Mouse (Mus musculus): ENCODE measurements around the gene Nppb. TPM values are rescaled to one million over a fixed set of nuclear protein-coding genes. Genes with fewer than 3 reads are reported as not detected.

Nppb gene
- polyA plus RNA-seq, 1 experiment, result 2.3 TPM

DNA sequence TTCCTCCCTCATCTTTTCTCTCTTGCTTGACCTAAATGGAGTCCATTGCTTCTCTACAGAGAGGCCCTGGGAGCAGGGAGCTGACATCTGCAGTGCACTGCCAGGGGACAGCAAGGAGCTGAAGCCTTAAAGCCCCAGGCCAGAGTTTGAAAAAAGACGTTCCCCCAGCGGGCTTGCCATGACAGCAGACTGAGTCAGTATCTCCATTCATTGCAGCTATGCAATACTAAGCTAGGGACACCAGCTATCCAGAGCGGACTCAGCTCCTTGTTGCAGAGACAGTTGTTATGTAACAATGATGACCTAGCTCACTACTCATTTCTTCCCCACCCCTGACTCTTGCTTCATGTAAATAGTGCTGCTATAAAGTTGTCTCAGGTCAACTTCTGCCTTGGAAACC, 9.7 kb downstream of the Nppb start:
- no peaks in the 10 kb centered on the region; the same call in 1 of the 2 replicates for H3K4me1 ChIP-seq (replicated peaks; ENCODE audit: control insufficient read depth, insufficient read depth, low read length)
- H3K36me3 ChIP-seq (ENCODE audit: control insufficient read depth, insufficient read depth, low read length), result no peaks in the 10 kb centered on the region

DNA sequence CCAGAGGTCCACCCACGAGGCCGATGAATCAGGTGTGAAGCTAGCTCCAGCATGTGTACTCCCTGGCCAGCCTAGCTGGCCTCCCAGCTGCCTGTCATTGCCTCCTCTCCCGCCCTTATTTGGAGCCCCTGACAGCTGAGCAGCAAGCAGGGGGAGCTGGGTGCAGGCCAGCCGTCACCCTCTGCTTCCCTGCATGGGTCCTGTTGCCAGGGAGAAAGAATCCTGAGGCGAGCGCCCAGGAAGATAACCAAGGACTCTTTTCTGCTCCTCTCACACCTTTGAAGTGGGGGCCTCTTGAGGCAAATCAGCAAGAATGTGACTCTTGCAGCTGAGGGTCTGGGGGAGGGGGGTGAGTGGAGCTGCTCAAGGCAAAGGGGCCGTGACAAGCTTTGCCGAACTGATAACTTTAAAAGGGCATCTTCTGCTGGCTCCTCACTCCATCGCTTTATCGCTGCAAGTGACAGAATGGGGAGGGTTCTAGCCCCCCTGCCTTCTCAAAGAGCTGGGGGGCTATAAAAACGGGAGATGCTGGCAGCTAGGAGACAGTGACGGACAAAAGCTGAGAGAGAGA, 14.7 kb downstream of the Nppb start, which contains the start of gene Nppa:
Gene Nppa (plus strand): TSS at position 521 of the 571 bp plus-strand sequence.
- TF ChIP-seq CTCF (IDR thresholded peaks at IDR 0.05; ENCODE audit: borderline replicate concordance, control insufficient read depth, extremely low read depth, insufficient read depth, low read length, poor library complexity) (no peak), POLR2A (IDR thresholded peaks at IDR 0.05; ENCODE audit: control insufficient read depth, extremely low read depth, insufficient read depth, low read length, poor library complexity) (no peak)
- no peaks in the 10 kb centered on the region for H3K36me3 ChIP-seq (ENCODE audit: control insufficient read depth, insufficient read depth, low read length)
- no peaks in the 10 kb centered on the region for H3K27me3 ChIP-seq (ENCODE audit: control insufficient read depth, insufficient read depth, low read length)
- no peak within 1 kb of the TSS for H3K4me3 ChIP-seq (ENCODE audit: control insufficient read depth, insufficient read depth, low read length)
- H3K4me1 ChIP-seq (replicated peaks; ENCODE audit: control insufficient read depth, insufficient read depth, low read length), result no peaks in the 10 kb centered on the region
- no peak within 1 kb of the TSS for H3K27ac ChIP-seq (ENCODE audit: control insufficient read depth, insufficient read depth, low read length)
- WGBS, result 48% methylated on average over 12 of the region's 12 CpGs
- no peak for DNase-seq

More for the DNA sequence above, 9.7 kb downstream of the Nppb start:
- Histone ChIP-seq H3K4me3 (ENCODE audit: control insufficient read depth, insufficient read depth, low read length) (no peak overlapping the region), H3K27ac (ENCODE audit: control insufficient read depth, insufficient read depth, low read length) (no peak overlapping the region), H3K27me3 (ENCODE audit: control insufficient read depth, insufficient read depth, low read length) (no peaks in the 10 kb centered on the region)
- 88% methylated on average over 3 of the region's 3 CpGs for WGBS
- TF ChIP-seq CTCF (IDR thresholded peaks at IDR 0.05; ENCODE audit: borderline replicate concordance, control insufficient read depth, extremely low read depth, insufficient read depth, low read length, poor library complexity), result no peak
- TF ChIP-seq POLR2A (IDR thresholded peaks at IDR 0.05; ENCODE audit: control insufficient read depth, extremely low read depth, insufficient read depth, low read length, poor library complexity), result no peak
- DNase-seq, result no peak

DNA sequence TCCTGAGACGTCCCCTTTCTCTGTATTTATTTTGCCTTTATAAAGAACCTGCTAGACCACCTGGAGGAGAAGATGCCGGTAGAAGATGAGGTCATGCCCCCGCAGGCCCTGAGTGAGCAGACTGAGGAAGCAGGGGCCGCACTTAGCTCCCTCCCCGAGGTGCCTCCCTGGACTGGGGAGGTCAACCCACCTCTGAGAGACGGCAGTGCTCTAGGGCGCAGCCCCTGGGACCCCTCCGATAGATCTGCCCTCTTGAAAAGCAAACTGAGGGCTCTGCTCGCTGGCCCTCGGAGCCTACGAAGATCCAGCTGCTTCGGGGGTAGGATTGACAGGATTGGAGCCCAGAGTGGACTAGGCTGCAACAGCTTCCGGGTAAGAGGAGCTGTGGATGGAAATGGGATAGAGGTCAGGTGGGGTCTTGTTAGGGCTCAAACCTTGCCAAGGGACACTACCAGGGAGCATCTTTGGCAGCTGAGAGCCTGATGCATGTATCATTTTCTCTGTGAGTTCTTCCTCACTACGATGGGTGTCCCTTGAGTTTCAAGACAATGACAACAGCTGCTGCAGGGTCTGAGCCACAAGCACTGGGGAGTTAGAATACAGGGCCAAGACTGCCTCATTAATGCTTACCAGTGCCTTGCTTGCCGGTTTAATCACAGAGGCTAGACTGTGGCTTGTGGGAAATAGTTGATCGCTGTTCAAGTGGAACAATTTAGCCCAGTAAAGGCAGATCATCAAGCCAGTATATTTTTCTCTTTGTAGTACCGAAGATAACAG, 15.6 kb downstream of the Nppb start:
- no peak overlapping the region for H3K27ac ChIP-seq (ENCODE audit: control insufficient read depth, insufficient read depth, low read length)
- 91% methylated on average over 17 of the region's 17 CpGs for WGBS
- TF ChIP-seq POLR2A (IDR thresholded peaks at IDR 0.05; ENCODE audit: control insufficient read depth, extremely low read depth, insufficient read depth, low read length, poor library complexity), result no peak
- no peak for TF ChIP-seq CTCF (IDR thresholded peaks at IDR 0.05; ENCODE audit: borderline replicate concordance, control insufficient read depth, extremely low read depth, insufficient read depth, low read length, poor library complexity)
- H3K36me3 ChIP-seq (ENCODE audit: control insufficient read depth, insufficient read depth, low read length), result peaks cover 6% of the 10 kb centered on the region
- H3K27me3 ChIP-seq (ENCODE audit: control insufficient read depth, insufficient read depth, low read length), result no peaks in the 10 kb centered on the region
- H3K4me3 ChIP-seq (ENCODE audit: control insufficient read depth, insufficient read depth, low read length), result no peak overlapping the region
- no peak for DNase-seq
- no peaks in the 10 kb centered on the region for H3K4me1 ChIP-seq (replicated peaks; ENCODE audit: control insufficient read depth, insufficient read depth, low read length)

DNA sequence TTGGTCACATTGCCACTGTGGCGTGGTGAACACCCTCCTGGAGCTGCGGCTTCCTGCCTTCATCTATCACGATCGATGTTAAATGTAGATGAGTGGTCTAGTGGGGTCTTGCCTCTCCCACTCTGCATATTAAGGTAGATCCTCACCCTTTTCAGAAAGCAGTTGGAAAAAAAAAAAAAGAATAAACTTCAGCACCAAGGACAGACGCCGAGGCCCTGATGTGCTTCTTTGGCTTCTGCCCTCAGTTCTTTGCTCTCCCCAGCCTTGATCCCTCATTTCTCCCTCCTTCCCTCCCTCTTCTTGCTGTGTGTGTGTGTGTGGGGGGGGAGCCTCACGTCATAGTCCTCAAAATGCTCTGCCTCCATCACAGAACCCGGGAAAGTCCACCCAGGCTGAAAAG, 16.3 kb downstream of the Nppb start:
- Histone ChIP-seq H3K27me3 (ENCODE audit: control insufficient read depth, insufficient read depth, low read length) (no peaks in the 10 kb centered on the region), H3K36me3 (ENCODE audit: control insufficient read depth, insufficient read depth, low read length) (peaks cover 10% of the 10 kb centered on the region), H3K27ac (ENCODE audit: control insufficient read depth, insufficient read depth, low read length) (no peak overlapping the region), H3K4me1 (replicated peaks; ENCODE audit: control insufficient read depth, insufficient read depth, low read length) (no peaks in the 10 kb centered on the region), H3K4me3 (ENCODE audit: control insufficient read depth, insufficient read depth, low read length) (no peak overlapping the region)
- TF ChIP-seq POLR2A (IDR thresholded peaks at IDR 0.05; ENCODE audit: control insufficient read depth, extremely low read depth, insufficient read depth, low read length, poor library complexity) (no peak), CTCF (IDR thresholded peaks at IDR 0.05; ENCODE audit: borderline replicate concordance, control insufficient read depth, extremely low read depth, insufficient read depth, low read length, poor library complexity) (no peak)
- WGBS, result 55% methylated on average over 8 of the region's 8 CpGs
- no peak for DNase-seq

DNA sequence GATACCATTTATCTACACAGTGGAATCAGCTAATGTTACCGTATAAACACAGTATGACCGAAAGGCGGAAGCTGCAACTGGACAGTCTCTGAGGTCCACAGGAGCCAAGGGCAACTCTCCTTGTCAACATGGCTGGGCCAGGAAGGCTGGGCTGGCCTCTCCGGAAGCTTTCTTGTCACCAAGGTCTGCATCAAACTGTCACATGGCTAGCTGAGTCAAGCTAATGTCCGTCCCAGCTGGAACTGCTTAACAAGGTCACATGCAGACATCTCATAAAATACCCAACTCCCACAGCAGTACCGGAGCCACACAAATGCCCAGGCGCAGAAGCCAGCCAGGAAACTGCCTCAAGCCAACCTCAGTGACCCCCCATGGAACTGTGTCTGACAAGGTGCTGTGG, 18.8 kb downstream of the Nppb start:
- Histone ChIP-seq H3K27me3 (ENCODE audit: control insufficient read depth, insufficient read depth, low read length) (no peaks in the 10 kb centered on the region), H3K27ac (ENCODE audit: control insufficient read depth, insufficient read depth, low read length) (no peak overlapping the region), H3K36me3 (ENCODE audit: control insufficient read depth, insufficient read depth, low read length) (peaks cover 23% of the 10 kb centered on the region), H3K4me1 (replicated peaks; ENCODE audit: control insufficient read depth, insufficient read depth, low read length) (no peaks in the 10 kb centered on the region), H3K4me3 (ENCODE audit: control insufficient read depth, insufficient read depth, low read length) (no peak overlapping the region)
- TF ChIP-seq POLR2A (IDR thresholded peaks at IDR 0.05; ENCODE audit: control insufficient read depth, extremely low read depth, insufficient read depth, low read length, poor library complexity) (no peak), CTCF (IDR thresholded peaks at IDR 0.05; ENCODE audit: borderline replicate concordance, control insufficient read depth, extremely low read depth, insufficient read depth, low read length, poor library complexity) (no peak)
- 97% methylated on average over 7 of the region's 7 CpGs for WGBS
- DNase-seq, result no peak

DNA sequence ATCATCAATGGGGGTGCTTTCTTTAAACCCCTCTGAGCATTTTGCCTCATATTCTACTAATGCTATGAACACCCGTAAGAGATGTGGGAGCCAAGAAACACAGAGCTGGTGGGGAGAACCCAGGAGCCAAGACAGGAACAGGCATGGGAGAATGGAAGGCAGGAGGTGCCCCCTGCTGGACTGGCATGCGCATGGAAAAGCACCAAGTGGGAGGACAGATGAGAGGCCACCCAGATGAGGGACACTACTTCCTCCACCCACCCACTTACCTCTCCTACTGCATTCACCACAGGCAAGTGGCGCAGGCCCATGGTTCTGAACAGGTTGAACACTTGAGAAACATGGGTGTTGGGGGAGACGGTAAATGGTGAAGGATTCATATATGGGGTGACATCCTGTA, 22.8 kb downstream of the Nppb start:
- H3K27ac ChIP-seq (ENCODE audit: control insufficient read depth, insufficient read depth, low read length), result no peak overlapping the region
- DNase-seq, result no peak
- 98% methylated on average over 4 of the region's 4 CpGs for WGBS
- no peaks in the 10 kb centered on the region for H3K4me1 ChIP-seq (replicated peaks; ENCODE audit: control insufficient read depth, insufficient read depth, low read length)
- H3K4me3 ChIP-seq (ENCODE audit: control insufficient read depth, insufficient read depth, low read length), result no peak overlapping the region
- TF ChIP-seq POLR2A (IDR thresholded peaks at IDR 0.05; ENCODE audit: control insufficient read depth, extremely low read depth, insufficient read depth, low read length, poor library complexity) (no peak), CTCF (IDR thresholded peaks at IDR 0.05; ENCODE audit: borderline replicate concordance, control insufficient read depth, extremely low read depth, insufficient read depth, low read length, poor library complexity) (peak; percentile 19; the same call in 1 of the 2 replicates)
- no peaks in the 10 kb centered on the region for H3K27me3 ChIP-seq (ENCODE audit: control insufficient read depth, insufficient read depth, low read length)
- peaks cover 49% of the 10 kb centered on the region for H3K36me3 ChIP-seq (ENCODE audit: control insufficient read depth, insufficient read depth, low read length)
